Mouse (Mus musculus) WW6 (cell line): ENCODE measurements around the gene Atp7b.

Experiments
- DNase-seq: peaks from one replicate; pipeline ENCODE4 v3.0.0-alpha.2; 2013; ENCODE audit warnings: low read depth, low spot score

Gene Atp7b

DNA sequence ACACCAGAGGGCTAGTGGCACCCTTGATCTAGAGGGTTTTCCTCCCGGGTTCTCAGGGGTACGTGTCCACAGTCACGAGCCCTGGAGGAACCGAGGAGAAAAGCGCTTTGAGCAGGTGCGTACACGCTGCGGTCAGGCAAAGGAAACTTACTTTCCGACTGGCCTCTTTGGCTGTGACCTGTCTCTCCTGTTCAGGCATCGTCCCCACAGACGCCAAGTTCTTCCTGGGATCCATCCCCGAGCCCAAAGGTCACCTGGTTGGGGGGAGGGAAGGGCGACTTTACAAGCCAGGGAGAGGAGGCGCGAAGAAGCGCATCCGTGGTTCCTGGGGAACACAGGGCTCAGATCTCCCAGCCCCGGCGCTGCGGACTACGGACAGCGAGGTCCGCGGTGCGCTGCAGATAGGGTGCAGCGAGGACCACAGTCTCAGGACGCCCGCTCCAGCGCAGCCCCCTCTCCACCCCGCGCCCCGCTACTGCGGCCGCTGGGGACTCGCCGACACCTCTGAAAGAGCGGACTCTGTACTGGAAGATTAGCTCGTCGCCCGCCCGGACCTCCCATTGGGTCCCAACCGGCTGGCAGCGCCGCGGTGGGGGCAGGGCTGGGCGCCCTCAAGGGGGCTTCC is at the start of gene Atp7b:
Atp7b (minus strand) TSS at position 485 of the 625 bp plus-strand sequence.
- DNase-seq, result no peak

DNA sequence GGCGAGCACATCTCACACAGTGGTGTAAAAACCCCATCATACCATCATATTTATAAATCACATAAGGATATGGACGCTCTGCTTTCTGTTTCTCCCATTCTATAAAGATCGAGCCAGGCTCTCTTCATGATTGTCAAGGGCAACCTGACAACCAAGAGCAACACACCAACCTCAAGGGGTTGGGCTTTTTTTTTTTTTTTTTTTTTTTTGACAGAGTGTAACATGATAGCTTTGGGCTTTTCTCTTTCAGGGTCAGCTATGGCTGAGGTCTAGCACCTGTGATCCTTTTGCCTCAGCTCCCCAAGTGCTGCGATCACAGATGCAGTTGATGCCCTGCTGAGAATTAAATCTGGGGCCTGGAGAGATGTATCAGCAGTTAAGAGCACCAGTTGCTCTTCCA is 46.9 kb upstream of the Atp7b start:
- DNase-seq, result no peak

DNA sequence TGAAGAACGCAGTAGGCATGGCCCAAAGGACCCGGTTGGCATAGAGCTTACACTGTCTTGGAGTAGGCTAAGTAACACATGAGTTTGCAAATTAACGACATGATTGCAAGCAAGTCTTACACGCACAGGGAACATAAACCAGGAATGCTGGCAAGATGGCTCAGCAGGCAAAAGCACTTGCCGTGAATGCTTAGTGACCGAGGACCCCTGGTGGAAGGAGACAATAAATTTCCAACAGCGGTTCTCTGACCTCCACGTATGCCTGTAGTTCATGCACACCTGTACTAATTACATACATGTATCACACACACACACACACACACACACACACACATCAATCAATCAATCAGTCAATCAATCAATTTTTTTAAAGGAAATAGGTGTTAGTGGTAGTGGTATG is 31.5 kb upstream of the Atp7b start:
- peak; percentile 16 for DNase-seq

DNA sequence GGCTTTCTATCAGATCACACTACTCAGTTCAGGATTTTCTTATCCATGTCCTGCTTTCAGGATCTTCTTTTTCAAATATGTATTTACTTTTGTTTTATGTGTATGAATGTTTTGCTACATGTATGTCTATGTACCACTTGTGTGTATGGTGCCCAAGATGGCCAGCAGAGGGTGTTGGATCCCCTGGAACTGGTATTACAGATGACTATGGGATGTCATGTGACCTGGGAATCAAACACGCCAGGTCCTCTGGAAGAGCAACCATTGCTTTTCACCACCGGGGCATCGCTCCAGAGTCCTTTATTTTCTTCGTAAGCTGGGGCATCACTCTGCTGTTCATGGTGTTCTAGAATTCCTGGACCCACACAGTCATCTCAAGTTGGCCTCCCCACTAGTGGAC is 29.1 kb upstream of the Atp7b start:
- DNase-seq, result no peak

DNA sequence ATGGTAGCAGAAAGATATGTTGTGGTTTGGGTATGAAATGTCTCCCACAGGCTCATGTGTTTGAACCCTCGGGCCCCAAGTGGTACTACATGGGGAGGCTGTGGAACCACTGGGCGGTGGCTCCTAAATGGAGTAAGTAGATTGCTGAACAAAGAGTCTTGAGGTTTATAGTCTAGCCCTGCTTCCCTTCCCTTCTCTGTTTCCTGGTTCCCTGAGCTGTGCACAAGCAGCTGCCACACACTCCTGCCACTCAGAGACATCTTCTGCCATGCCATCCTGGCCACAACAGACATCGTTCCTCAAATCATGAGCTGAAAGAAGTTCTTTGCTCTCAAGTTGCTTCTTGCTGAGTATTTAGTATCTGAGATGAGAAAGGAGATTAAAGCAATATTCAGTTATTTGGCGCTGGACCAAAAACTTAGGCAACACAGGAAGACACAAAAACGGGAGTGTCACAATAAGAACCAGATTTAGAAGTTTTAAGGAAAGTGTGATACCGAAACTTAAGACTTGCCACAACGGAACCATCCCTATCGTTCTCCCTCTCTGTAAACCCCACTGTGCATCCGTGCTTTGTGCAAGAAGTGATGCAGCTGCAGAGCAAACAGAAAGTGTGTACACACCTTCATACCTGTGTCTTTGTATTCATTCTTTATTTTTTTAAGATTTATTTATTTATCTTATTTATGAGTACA is 19.4 kb upstream of the Atp7b start:
- no peak for DNase-seq

DNA sequence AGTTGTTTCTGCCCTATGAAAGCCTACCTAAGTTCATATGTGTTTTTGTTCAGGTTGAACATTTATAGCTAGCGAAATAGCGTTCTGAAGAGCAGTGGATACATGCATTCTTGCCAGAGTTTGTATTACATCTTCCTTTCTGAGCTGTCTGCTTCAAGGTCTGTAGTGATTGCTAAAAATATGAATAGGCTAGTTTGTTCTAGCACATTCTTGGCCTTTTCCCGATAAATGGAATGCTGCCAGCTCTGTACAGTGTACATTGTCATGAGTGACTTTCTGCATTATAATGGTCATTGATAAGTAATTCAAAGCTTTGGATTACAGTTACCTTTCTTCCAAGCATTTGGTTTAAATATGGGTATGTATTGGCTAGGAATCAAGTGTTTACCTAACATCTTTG is 1.0 kb upstream of the Atp7b start:
- DNase-seq, result no peak

DNA sequence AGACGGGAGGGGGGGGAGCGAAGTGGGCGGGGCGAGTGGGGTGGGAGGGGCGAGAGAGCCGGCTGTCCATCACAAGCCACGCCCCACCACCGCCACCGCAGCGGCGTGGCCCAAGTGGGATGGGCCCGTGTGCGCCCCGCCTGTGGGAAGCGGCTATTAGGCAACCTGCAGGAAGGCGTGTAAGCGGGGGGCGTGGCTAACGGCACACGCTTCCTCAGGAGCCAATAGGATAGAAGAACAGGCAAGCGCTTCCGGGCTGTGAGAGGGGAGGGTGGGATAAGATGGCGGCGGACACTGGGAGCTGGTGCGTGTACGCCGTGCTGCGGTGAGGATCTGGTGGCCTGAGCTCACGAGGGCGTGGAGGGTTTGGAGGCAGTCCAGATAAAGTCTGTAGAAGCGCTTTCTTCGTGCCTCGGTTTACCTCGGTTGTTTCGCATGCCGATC is 363 bp upstream of the Atp7b start, which contains the start of gene Alg11:
Alg11 (plus strand) TSS at position 276 of the 444 bp plus-strand sequence.
- DNase-seq, result peak; percentile 99

DNA sequence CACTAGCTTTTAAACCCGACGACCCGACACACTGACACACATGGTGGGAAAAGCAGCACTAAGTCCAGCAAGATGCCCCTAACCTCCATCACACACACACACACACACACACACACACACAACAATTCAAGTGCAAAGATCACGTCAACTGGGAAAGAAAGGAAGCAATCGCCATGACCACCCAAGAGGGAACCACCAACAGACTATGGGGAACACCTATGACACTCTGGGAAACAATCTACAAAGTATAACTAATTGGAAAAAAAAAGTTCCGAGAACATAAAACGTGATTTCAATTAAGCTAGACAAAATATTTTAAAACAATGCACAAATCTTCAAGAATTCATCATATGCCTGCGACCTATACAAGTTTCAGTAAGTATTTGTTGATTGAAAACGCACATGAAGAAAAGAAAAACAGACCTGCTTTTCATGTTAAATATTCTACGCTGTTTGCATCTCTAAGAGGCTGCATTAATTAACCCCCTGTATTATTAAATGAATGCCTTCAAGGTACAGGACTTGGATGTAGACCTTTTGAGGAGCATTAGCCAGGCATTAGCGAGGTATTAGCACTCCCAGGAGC is 859 bp downstream of the Atp7b start:
- no peak for DNase-seq

DNA sequence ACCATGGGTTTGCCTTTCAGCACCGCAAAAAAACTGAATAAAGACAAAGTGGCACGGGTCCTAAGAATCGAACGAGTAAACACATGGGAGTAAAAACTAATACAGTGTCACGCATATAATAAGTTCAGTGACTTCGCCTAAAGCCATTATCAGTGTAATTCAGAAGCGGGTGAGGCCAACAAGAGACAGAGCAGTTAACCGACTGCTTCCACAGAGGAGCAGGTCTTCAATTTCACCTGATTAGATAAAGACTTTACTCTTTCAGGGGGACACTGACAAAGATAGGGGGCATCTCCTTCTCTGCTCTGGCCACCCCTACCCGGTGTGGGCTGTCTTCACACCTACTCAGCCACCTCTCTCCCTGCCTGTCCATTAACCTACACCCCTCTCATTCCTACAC is 1.7 kb downstream of the Atp7b start:
- no peak for DNase-seq

DNA sequence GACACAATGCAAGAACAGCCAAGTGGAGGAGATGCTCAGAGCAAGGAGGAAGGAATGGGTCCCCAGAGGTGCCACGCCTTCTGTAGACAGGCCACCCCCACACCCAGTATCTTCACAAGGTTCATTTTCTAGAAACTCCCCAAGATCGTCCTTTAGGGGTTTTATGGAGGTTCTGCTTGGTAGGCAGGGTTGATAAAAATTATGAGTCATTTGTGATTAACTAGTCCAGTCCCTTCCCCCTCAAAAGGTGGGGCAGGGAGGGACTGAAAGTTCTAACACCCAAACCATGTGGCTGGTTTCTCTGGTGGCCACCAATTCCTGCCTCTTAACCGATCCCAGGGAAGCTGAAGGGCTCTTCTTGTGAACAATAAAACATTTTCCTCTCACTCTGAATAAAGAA is 3.3 kb downstream of the Atp7b start:
- no peak for DNase-seq

DNA sequence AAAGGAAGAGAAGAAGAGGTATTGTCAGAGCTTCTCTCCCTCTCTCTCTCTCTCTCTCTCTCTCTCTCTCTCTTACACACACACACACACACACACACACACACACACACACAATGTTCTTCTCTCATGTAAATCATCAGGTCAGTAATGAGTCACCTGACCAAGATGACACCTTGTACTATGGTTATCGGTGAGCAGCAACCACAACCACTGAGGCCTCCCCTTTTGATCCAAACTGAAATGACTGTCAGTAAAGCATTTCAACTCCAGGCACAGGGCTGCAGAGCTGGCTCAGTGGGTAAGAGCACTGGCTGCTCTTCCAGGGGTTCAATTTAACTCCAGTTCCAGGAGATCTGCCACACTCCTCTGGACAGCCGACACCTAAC is 4.6 kb downstream of the Atp7b start:
- DNase-seq, result no peak

DNA sequence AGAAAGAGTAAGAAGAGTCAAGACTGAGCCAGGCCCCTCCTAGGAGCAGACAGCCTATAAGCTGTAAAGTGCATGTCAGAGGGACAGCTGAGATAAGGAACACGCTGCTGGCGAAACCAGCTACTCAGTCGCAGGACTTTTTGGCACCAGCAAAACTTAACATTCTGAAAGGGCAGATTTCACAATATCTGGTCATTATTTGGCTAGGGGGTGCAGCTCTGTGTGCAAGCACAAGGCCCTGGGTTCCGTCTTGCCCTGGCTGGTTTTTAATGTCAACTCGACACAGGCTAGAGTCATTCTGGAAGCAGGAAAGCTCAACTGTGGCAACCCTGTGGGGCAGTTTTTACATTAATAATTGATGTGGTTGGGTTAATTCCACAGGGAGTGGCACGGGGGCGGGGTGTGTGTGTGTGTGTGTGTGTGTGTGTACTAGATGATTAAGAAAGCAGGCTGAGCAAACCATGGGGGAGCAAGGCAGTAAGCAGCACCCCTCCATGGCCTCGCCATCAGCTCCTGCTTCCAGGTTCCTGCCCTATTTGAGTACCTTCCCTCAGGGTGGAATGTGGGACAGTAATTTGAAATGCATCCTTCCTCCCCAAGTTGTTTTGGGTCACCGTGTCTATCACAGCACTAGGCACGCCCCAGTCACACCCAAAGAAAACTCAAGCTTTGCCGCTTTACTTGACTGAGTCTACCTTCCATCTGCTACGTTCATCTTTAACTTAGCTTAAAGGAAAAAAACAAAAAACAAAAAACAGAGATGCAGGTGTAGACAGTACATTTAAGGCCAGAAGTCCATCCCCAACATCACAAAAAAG is 5.2 kb downstream of the Atp7b start:
- no peak for DNase-seq

DNA sequence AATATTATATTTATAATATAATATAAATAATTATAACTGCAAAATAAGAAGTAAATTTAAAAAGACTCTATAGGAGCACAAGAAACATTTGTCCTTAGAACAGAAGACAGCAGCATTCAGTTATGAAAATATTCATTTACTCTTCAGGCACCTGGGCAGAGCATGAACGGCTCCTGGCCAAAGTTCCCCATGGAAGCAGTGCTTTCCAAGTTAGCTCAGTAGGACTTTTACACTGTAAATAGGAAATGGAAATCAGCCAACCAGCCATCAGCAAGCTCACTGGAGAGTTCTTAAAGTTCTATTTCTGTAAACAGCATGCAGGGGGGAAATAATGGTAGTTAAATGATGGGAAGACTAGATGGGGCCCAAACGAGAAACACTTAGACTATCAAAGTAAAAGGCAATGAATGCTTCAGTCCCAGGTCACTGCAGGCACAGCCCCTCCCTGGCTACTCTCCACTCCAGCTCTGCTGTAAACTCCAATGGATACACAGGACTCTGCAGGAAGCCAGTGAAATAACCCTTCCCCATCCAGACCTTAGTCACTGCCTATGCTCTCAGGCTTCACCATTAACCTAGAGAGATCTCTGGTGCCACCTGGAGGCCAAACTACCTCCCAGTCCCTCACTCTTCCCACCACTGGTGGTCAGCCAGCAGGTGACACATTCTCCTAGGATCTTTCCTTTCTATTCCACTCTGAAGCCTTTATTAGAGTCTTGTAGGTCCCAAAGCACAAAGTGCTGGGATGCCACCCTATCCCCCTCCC is 12.2 kb downstream of the Atp7b start:
- peak; percentile 58 for DNase-seq

DNA sequence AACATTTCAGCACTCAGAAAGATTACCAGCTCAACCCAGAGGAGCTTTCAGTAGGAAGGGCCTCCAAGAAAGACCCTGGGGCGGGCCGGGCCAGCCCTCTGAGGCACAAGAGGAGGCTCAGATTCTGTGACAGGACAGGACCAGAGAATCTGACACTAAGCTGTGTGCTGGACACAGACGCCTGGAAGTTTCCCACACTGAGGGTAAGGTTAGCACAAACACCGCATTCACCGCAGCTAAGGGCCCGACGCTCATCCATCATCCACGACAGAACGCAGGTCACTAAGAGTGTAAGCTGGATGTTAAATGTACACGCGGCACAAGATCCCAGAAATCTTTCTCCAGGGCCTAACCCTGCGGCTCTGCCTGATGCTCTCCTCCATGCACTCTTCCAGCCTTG is 16.4 kb downstream of the Atp7b start:
- no peak for DNase-seq

DNA sequence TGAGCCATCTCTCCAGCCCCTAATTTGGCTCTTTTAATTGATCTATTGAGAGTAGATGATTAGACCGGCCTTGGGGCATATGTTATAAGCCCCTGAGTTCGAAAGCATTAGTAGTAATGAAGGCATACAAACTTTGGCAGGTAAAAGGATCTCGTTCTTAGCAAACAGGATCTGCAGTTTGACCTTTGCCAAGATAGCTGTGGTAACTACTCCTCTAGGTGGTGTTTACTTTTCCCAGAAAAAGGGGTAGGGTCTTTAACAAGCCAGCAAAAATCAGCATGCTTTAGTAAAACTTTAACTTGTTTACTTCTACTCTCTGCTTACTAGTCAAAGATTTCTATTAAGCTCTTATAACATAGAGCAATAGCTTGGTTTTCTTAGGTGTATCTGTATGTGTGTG is 17.6 kb downstream of the Atp7b start:
- no peak for DNase-seq

DNA sequence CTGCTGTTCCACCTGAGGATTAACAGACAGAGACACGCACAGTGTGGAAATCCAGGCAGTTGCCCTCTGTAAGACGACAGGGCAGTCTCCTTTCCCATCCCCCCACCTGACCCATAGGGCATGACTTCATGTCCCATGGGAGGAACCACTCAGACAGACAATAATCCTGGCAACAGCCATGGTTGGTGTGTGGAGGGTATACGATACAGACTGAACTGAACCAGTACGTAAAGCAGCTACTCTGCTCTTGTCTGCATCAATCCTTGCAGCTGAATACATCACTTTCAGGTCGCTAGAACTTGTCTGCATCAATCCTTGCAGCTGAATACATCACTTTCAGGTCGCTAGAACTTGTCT is 20.0 kb downstream of the Atp7b start:
- DNase-seq, result no peak

DNA sequence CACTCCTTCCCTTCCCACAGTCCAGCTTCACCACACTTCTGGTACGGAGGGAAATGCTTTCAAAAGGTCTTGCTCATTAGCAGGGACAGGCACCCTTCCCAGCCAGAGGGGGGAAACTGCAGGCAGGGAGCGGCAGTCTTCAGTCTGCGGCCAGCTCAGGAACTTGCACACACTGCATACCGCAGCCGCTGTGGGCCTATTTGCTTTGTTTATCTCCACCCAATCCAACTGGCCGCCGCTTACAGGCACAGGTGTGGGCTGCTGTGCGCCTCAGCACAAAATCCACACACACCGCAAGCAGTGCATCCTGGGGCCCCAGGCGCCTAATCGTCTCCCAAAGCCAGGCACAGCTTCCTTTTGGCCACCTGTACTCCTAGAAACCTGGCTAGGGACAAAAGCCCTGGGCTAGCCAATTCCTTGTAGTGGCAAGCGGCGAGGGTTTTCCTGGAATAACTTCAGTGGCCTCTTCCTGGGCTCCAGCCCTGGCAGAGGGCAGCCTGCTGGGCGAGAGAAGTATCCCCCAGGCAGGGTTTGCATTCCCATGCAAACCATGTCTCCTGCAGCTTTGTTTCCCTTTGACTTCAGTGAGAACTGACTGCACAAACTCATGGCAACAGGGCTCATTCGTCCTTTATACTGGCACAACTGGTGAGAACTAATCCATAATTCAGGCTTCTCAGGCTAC is 20.5 kb downstream of the Atp7b start:
- DNase-seq, result no peak

DNA sequence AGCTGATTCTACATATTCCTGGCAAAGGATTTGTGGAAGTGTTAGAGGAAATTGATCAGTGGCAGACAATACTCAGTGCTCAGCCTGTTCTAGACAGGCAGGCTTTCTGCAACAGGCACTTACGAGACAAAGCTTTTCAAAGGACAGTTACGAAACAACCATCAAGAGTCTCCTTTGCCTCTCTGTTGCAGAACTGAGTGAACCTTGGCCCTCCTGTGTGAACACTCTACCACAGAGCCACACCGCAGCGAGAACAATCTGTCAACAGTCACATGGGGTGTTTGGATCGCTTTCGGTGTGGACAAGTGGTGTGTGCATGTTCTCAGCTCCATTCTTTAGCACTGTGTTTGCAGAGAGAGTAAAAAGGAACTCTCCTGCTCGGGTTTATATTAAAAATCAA is 23.1 kb downstream of the Atp7b start:
- DNase-seq, result no peak

DNA sequence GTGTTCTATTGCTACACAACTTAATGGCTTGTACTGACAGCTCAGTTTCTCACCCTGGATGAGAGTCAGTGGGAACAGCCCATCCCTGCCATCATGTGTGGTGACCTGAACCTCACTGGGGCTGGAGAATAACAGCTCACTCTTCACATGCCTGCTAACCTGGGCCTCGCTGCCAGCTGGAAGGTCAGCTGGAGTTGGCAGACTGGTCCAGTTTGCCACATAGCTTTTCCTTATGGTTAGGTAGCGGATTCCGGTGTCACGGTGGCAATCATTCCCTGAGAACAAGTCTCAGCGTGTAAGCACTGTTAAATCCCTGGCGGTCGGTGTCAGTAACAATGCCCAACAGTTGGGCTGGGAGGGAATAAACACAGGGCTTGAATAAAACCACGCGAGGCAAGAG is 24.0 kb downstream of the Atp7b start:
- DNase-seq, result no peak

DNA sequence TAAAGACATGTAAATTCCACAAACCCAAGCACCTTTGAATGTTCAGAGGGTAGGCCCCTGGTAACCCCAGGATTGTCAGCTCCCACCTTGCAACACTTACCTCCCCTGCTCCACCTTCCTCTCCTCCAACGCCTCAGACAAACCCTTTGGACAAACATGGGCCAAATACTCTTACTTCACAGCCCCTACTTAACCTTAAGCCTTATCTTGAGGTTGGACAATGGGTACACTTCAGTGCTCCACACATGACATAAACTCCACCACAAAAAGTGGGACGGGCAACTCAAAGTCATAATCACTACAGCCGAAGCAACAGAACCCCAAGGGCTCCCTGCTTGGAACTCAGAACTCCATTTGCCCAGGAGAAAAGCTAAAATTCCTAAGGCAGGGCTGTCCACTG is 29.1 kb downstream of the Atp7b start:
- no peak for DNase-seq

DNA sequence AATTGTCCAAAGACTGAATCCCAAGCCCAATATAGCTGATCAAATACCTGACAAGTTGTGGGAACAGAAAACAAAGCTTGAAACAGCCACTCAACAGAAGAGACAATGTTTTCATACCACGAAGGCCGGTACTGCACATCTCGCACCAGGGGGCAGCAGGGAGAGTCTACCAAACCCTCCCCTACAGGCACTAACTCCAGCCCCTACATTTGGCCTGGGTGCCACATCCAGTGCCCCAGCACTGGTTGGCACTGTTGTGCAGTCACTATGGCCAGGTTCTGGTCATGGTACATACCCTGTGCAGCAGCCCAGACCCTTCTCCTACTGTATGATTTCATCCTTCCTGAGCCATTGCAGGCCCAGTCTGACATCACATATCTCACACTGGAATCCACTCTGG is 31.1 kb downstream of the Atp7b start:
- no peak for DNase-seq
